Comparison of ENCODE assay signal across 25 mouse cellular contexts in genomic region chr13:71874986-71875385, GRCm38 (mm10).
"Had no signal": no experiment of that assay in that cellular context is flagged by ENCODE, and none has a peak within 500 bp of the region (broad histone marks: within the 10 kb centered on the region; RNA-seq: fewer than 3 reads in every experiment).

No protein-coding gene starts in this region.

- ATAC-seq: hindbrain, postnatal 0 days; intestine, embryonic 16.5 days had no signal

- H3K9ac ChIP-seq: heart, embryonic 13.5 days; heart, embryonic 15.5 days; hindbrain, embryonic 13.5 days; hindbrain, embryonic 15.5 days; limb, embryonic 12.5 days; liver, embryonic 14.5 days had no signal

- H3K9me3 ChIP-seq: heart, embryonic 13.5 days; heart, embryonic 15.5 days; hindbrain, embryonic 13.5 days; hindbrain, embryonic 15.5 days; limb, embryonic 10.5 days; limb, embryonic 12.5 days had no signal

- H3K4me3 ChIP-seq: heart, adult 2 months; heart, embryonic 13.5 days; heart, embryonic 15.5 days; hindbrain, embryonic 13.5 days; hindbrain, embryonic 15.5 days; layer of hippocampus, adult 2 months; left cerebral cortex, adult 2 months; limb, embryonic 10.5 days; limb, embryonic 12.5 days had no signal

- H3K36me3 ChIP-seq: heart, embryonic 13.5 days; heart, embryonic 15.5 days; hindbrain, embryonic 13.5 days; hindbrain, embryonic 15.5 days; limb, embryonic 10.5 days; limb, embryonic 12.5 days had no signal

- H3K27ac ChIP-seq: heart, adult 2 months; heart, embryonic 13.5 days; heart, embryonic 15.5 days; hindbrain, embryonic 13.5 days; hindbrain, embryonic 15.5 days; hindbrain, postnatal 0 days; layer of hippocampus, adult 2 months; left cerebral cortex, adult 2 months; limb, embryonic 10.5 days; limb, embryonic 12.5 days; liver, embryonic 14.5 days had no signal

- DNase-seq: gastrocnemius, postnatal 14 days; gastrocnemius, postnatal 36 days; heart, adult 11 months; heart, adult 2 months; heart, postnatal 14 days; heart, postnatal 36 days; kidney, adult 11 months; kidney, adult 8-10 months; kidney, postnatal 10 days; kidney, postnatal 25 days; kidney, postnatal 4 days; liver had no signal

- H3K4me1 ChIP-seq: heart, embryonic 13.5 days; heart, embryonic 15.5 days; hindbrain, embryonic 13.5 days; hindbrain, embryonic 15.5 days; limb, embryonic 10.5 days; limb, embryonic 12.5 days had no signal

- H3K27me3 ChIP-seq: heart, embryonic 13.5 days; heart, embryonic 15.5 days; hindbrain, embryonic 13.5 days; hindbrain, embryonic 15.5 days; limb, embryonic 12.5 days had no signal

- H3K4me2 ChIP-seq: heart, embryonic 11.5 days; heart, embryonic 13.5 days; heart, embryonic 15.5 days; hindbrain, embryonic 13.5 days; hindbrain, embryonic 15.5 days; limb, embryonic 12.5 days; liver, embryonic 11.5 days had no signal
